Mouse (Mus musculus): ENCODE results near the gene Atf7.

Gene Atf7

GRCm38 (mm10) chr15:102547478-102547877 lies 77.8 kb downstream of the Atf7 start:
- no peak for DNase-seq (ENCODE audit: low spot score in 2 of 2)

GRCm38 (mm10) chr15:102546677-102547427 lies 78.4 kb downstream of the Atf7 start:
- no peak for DNase-seq (ENCODE audit: low spot score in 2 of 2)

- DNase-seq (ENCODE audit: low spot score in 2 of 2): no peak
These were observed 79.0 kb downstream of the Atf7 start for GRCm38 (mm10) chr15:102546246-102546645.

- no peak for DNase-seq (ENCODE audit: low spot score in 2 of 2)
These were observed 80.5 kb downstream of the Atf7 start for GRCm38 (mm10) chr15:102544801-102545200.

GRCm38 (mm10) chr15:102533926-102534325 lies 91.3 kb downstream of the Atf7 start:
- DNase-seq (ENCODE audit: low spot score in 2 of 2): no peak

- DNase-seq (ENCODE audit: low spot score in 2 of 2): no peak
These were observed 93.0 kb downstream of the Atf7 start for GRCm38 (mm10) chr15:102532106-102532900.

GRCm38 (mm10) chr15:102531586-102531985 lies 93.7 kb downstream of the Atf7 start:
- no peak for DNase-seq (ENCODE audit: low spot score in 2 of 2)

- DNase-seq (ENCODE audit: low spot score in 2 of 2): no peak
These were observed 94.7 kb downstream of the Atf7 start for GRCm38 (mm10) chr15:102530566-102530965.

GRCm38 (mm10) chr15:102528396-102528795 lies 96.9 kb downstream of the Atf7 start:
- DNase-seq (ENCODE audit: low spot score in 2 of 2): no peak

- DNase-seq (ENCODE audit: low spot score in 2 of 2): no peak
These were observed 97.3 kb downstream of the Atf7 start for GRCm38 (mm10) chr15:102527936-102528335.

- DNase-seq (ENCODE audit: low spot score in 2 of 2): no peak
These were observed 98.9 kb downstream of the Atf7 start for GRCm38 (mm10) chr15:102526111-102527002.

- peak; percentile 55 to 61 for DNase-seq (ENCODE audit: low spot score in 2 of 2)
These were observed 100.3 kb downstream of the Atf7 start, which contains the start of gene Npff for GRCm38 (mm10) chr15:102524892-102525485. Gene Npff (minus strand): TSS chr15:102524942.

- DNase-seq (ENCODE audit: low spot score in 2 of 2): no peak
These were observed 103.8 kb downstream of the Atf7 start for GRCm38 (mm10) chr15:102521480-102521879.

- no peak for DNase-seq (ENCODE audit: low spot score in 2 of 2)
These were observed 104.8 kb downstream of the Atf7 start for GRCm38 (mm10) chr15:102520416-102520815.

- DNase-seq (ENCODE audit: low spot score in 2 of 2): no peak
These were observed 105.8 kb downstream of the Atf7 start for GRCm38 (mm10) chr15:102519211-102520141.

GRCm38 (mm10) chr15:102518859-102519201 lies 106.4 kb downstream of the Atf7 start:
- no peak for DNase-seq (ENCODE audit: low spot score in 2 of 2)

- peak; percentile 100 for DNase-seq (ENCODE audit: low spot score in 2 of 2)
These were observed 107.0 kb downstream of the Atf7 start, which contains the start of gene Tarbp2 for GRCm38 (mm10) chr15:102517976-102518858. Gene Tarbp2 (plus strand): TSS chr15:102518192.

GRCm38 (mm10) chr15:102517631-102517975 lies 107.7 kb downstream of the Atf7 start:
- DNase-seq (ENCODE audit: low spot score in 2 of 2): no peak

- DNase-seq (ENCODE audit: low spot score in 2 of 2): peak; percentile 41 to 47
These were observed 108.4 kb downstream of the Atf7 start, which contains the start of gene Map3k12 for GRCm38 (mm10) chr15:102516728-102517404. Gene Map3k12 (minus strand): TSS chr15:102517064.

Data from spleen, postnatal 36 days (tissue).